Mouse (Mus musculus): Measurements from ENCODE around the gene Ttc7b. TPM values are rescaled to one million over a fixed set of nuclear protein-coding genes. Genes with fewer than 3 reads are reported as not detected.

Ttc7b gene
- polyA plus RNA-seq, 1 experiment, result not detected

DNA sequence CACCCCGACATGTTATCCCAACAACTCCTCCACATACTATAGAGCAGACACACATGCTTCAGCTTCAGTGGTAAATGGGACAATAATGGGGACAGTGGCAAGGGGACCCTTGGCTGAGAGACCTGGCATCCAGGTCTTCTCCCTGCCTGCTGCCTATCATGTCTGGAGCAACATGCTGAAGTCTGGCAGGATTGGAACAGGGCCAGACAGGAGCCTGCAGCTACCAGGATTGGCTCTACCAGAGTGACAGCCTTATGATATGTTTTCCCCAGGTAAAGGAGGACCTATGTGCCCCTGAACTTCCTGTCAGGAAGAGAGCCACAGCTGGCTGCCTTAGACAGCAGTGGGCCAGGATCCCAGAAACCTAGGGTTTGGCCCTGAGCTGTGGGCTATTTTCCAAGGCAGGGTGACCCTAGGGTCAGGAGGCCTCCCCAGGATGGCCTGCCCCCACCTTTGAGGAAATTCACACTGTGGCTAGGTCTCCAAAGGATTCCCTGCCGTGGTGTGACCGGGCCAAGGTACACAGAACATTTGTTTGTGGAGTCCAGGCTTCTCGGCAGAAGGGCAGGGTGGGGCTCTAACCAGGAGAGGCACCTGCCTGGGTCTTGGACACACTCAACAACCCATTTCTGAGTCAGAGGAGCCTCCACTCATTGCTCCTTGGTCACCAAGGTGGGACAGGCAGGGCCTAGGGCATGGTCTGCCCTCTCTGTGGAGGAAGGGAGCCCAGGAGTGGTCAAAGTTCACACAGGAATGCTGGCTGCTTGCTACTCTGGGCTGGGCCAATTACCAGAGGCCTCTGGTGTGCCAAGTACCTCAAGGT lies 239.4 kb downstream of the Ttc7b start:
- H3K27ac ChIP-seq (ENCODE audit: insufficient read depth, low read depth, low read length), result no peak overlapping the region
- TF ChIP-seq POLR2A (IDR thresholded peaks at IDR 0.05; ENCODE audit: insufficient read depth, low read depth, low read length), result no peak
- TF ChIP-seq CTCF (IDR thresholded peaks at IDR 0.05; ENCODE audit: insufficient read depth, low read depth, low read length), result no peak
- 82% methylated on average over 4 of the region's 4 CpGs for WGBS
- H3K4me3 ChIP-seq (ENCODE audit: insufficient read depth, low read depth, low read length), result no peak overlapping the region
- H3K4me1 ChIP-seq (ENCODE audit: control insufficient read depth, insufficient read depth, low read length), result peaks cover 48% of the 10 kb centered on the region

DNA sequence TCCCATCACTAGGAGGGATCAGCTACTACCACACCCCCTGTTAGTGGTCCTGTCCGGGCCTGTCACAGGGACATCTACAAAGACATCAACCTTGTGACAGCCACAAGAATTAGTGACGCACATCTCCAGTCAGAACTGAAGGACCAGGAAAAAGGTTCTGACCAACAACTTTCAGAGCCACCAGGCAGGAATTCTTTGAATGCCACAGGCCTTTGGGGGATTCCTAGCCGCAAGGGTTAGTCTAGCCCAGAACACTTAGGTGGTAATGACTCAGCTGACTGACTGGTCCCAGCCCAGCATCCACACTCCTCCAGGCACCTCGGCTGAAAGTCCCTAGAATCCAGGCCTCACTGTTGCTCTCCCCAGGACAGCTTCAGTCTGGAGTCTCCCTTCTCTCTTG lies 240.7 kb downstream of the Ttc7b start:
- Histone ChIP-seq H3K27ac (ENCODE audit: insufficient read depth, low read depth, low read length) (no peak overlapping the region), H3K4me3 (ENCODE audit: insufficient read depth, low read depth, low read length) (no peak overlapping the region), H3K4me1 (ENCODE audit: control insufficient read depth, insufficient read depth, low read length) (peaks cover 51% of the 10 kb centered on the region)
- 77% methylated on average over 4 of the region's 4 CpGs for WGBS
- TF ChIP-seq CTCF (IDR thresholded peaks at IDR 0.05; ENCODE audit: insufficient read depth, low read depth, low read length) (no peak), POLR2A (IDR thresholded peaks at IDR 0.05; ENCODE audit: insufficient read depth, low read depth, low read length) (no peak)

DNA sequence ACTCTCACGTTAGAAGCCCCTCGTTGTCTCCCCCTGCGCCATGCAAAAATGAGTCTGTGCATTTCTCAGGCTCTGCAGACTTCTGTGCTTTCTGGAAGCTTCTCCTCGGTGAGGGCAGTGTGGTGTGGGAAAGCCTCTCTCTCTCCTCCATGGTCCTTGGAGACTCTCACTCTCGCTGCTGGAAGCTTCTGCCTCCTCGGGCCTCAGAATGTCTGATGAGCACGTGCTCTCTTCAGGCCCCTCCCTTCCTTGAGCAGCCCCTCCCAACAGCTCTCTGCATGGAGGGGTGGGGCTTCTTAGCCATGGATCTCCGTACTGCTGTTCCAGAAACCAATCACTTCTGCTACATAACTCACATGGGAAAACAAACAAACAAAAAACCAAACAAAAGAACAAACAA lies 242.3 kb downstream of the Ttc7b start:
- TF ChIP-seq POLR2A (IDR thresholded peaks at IDR 0.05; ENCODE audit: insufficient read depth, low read depth, low read length), result no peak
- TF ChIP-seq CTCF (IDR thresholded peaks at IDR 0.05; ENCODE audit: insufficient read depth, low read depth, low read length), result no peak
- Histone ChIP-seq H3K4me1 (ENCODE audit: control insufficient read depth, insufficient read depth, low read length) (peaks cover 50% of the 10 kb centered on the region), H3K27ac (ENCODE audit: insufficient read depth, low read depth, low read length) (no peak overlapping the region), H3K4me3 (ENCODE audit: insufficient read depth, low read depth, low read length) (no peak overlapping the region)
- WGBS, result 38% methylated on average over 8 of the region's 8 CpGs

GRCm38 (mm10) chr12:100277534-100277905 lies 243.1 kb downstream of the Ttc7b start:
- no peak overlapping the region for H3K4me3 ChIP-seq (ENCODE audit: insufficient read depth, low read depth, low read length)
- peaks cover 53% of the 10 kb centered on the region for H3K4me1 ChIP-seq (ENCODE audit: control insufficient read depth, insufficient read depth, low read length)
- WGBS, result 86% methylated on average over 3 of the region's 3 CpGs
- TF ChIP-seq POLR2A (IDR thresholded peaks at IDR 0.05; ENCODE audit: insufficient read depth, low read depth, low read length) (no peak), CTCF (IDR thresholded peaks at IDR 0.05; ENCODE audit: insufficient read depth, low read depth, low read length) (no peak)
- H3K27ac ChIP-seq (ENCODE audit: insufficient read depth, low read depth, low read length), result no peak overlapping the region

GRCm38 (mm10) chr12:100276607-100277533 lies 243.8 kb downstream of the Ttc7b start:
- TF ChIP-seq CTCF (IDR thresholded peaks at IDR 0.05; ENCODE audit: insufficient read depth, low read depth, low read length) (no peak), POLR2A (IDR thresholded peaks at IDR 0.05; ENCODE audit: insufficient read depth, low read depth, low read length) (no peak)
- peaks cover 53% of the 10 kb centered on the region for H3K4me1 ChIP-seq (ENCODE audit: control insufficient read depth, insufficient read depth, low read length)
- H3K27ac ChIP-seq (ENCODE audit: insufficient read depth, low read depth, low read length), result peak overlapping the region; percentile 55
- WGBS, result 27% methylated on average over 20 of the region's 20 CpGs
- H3K4me3 ChIP-seq (ENCODE audit: insufficient read depth, low read depth, low read length), result no peak overlapping the region

DNA sequence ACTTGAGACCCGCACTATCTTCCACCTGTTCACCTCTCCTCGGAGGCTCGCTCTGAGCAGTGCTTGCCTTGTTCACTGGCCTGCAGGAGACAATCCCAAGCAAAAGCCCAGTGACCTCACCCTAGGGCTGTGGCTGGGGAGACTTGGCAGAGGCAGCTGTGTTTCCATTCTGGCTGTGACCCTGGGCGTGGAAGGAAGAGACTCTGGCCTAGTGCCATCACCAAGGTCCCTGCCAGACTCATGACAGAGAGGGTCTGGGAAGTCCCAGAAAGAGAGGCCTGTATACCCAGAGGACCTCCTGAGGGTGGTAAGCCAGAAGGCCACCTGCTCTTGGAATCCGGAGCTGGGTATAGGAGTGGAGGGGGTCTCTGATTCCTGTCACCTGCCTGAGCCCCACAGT lies 244.8 kb downstream of the Ttc7b start:
- Histone ChIP-seq H3K27ac (ENCODE audit: insufficient read depth, low read depth, low read length) (peak overlapping the region; percentile 55), H3K4me1 (ENCODE audit: control insufficient read depth, insufficient read depth, low read length) (peaks cover 48% of the 10 kb centered on the region), H3K4me3 (ENCODE audit: insufficient read depth, low read depth, low read length) (no peak overlapping the region)
- whole genome bisulfite sequencing, result 73% methylated on average over 5 of the region's 5 CpGs
- TF ChIP-seq POLR2A (IDR thresholded peaks at IDR 0.05; ENCODE audit: insufficient read depth, low read depth, low read length) (no peak), CTCF (IDR thresholded peaks at IDR 0.05; ENCODE audit: insufficient read depth, low read depth, low read length) (no peak)

GRCm38 (mm10) chr12:100273033-100273432 lies 247.6 kb downstream of the Ttc7b start:
- H3K27ac ChIP-seq (ENCODE audit: insufficient read depth, low read depth, low read length), result no peak overlapping the region
- 83% methylated on average over 2 of the region's 2 CpGs for WGBS

DNA sequence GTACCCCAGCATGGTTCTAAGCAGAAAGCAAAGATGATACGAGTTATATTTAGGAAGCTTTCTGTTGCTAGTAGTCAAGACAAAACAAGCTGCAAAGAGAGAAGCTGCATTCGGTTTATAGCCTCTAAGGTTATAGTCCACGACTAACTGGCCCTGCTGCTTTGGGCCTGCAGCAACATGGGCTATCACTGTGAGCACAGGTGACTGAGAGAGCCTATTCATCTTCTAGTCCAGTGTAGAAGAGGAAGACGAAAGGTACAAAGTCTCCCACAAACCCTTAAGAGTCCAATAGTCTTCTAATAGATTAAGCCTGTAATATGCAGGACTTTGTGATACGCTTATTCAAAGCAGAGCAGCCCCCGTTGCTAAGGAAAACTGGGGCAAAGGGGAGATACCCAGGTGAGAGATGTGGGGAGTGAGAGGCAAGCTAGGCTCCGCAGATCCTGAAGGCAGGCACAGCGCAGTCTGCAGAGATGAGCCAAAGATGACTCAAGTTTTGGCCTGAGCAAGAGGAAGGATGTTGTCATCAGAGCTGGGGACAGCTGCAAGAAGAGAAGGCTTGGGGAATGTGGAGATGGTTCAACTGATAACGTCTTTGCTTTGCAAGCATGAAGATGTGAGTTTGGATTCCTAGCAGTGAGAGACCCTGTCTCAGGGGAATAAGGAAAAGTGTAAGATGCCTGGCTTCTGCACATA lies 250.5 kb downstream of the Ttc7b start:
- Histone ChIP-seq H3K4me3 (ENCODE audit: insufficient read depth, low read depth, low read length) (no peak overlapping the region), H3K27ac (ENCODE audit: insufficient read depth, low read depth, low read length) (no peak overlapping the region), H3K4me1 (ENCODE audit: control insufficient read depth, insufficient read depth, low read length) (peaks cover 49% of the 10 kb centered on the region)
- WGBS, result 55% methylated on average over 9 of the region's 9 CpGs
- TF ChIP-seq CTCF (IDR thresholded peaks at IDR 0.05; ENCODE audit: insufficient read depth, low read depth, low read length), result no peak
- TF ChIP-seq POLR2A (IDR thresholded peaks at IDR 0.05; ENCODE audit: insufficient read depth, low read depth, low read length), result no peak

More at GRCm38 (mm10) chr12:100273033-100273432, 247.6 kb downstream of the Ttc7b start:
- Histone ChIP-seq H3K4me3 (ENCODE audit: insufficient read depth, low read depth, low read length) (no peak overlapping the region), H3K4me1 (ENCODE audit: control insufficient read depth, insufficient read depth, low read length) (peaks cover 48% of the 10 kb centered on the region)
- TF ChIP-seq POLR2A (IDR thresholded peaks at IDR 0.05; ENCODE audit: insufficient read depth, low read depth, low read length) (no peak), CTCF (IDR thresholded peaks at IDR 0.05; ENCODE audit: insufficient read depth, low read depth, low read length) (no peak)
